Mouse (Mus musculus): ENCODE data around the gene Gck. TPM values are rescaled to one million over a fixed set of nuclear protein-coding genes. Genes with fewer than 3 reads are reported as not detected.
"Not testable (repeated sequence)": the region's sequence is repeated elsewhere in the genome, so short reads cannot be mapped to it uniquely, and the experiment has no call there.

The Gck gene
- total RNA-seq, 2 experiments from 2014 or later: 5.1 to 6.3 TPM

DNA sequence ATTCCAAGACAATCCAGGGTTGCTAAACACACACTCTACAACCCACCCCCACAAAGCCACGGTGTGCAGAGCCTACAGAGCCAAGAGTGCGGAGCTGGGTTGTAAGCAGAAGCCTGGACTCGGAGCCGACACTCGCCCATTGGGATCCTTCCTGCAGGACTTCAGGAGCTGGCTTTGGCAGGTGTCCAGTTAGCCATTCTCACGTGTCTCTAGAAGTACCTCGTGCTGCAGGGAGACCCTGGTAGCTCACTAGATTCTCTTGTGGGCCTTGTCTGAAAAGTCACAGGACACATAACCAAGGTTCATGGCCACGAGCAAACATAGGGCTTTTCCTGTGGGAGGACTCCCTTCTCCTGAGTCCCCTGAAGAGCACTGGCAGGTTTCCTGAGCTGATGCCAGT is 36.6 kb downstream of the Gck start:
- no peak for DNase-seq (ENCODE audit: low spot score in 2 of 2)

GRCm38 (mm10) chr11:5912635-5913034 is 37.2 kb downstream of the Gck start:
- no peak for DNase-seq (ENCODE audit: low spot score in 2 of 2)

DNA sequence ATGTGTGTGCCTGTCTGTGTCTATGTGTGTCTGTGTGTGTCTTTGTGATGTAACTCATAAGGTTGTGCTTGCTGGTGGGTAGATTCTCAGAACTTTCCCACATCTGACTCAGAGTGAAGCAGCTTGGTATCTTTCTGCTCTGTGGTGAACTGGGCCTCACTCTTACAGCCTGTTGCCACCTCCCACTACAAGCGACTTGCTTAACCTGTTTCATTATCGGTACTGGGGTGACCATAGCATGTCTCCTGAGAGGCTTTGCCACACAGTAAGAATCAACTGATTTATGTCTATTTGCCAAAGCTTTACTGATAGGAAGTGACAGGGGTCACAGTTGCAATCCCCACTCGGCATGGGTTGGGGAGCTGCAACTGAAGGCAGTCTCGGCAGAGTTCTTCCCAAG is 41.2 kb downstream of the Gck start:
- no peak for DNase-seq (ENCODE audit: low spot score in 2 of 2)

DNA sequence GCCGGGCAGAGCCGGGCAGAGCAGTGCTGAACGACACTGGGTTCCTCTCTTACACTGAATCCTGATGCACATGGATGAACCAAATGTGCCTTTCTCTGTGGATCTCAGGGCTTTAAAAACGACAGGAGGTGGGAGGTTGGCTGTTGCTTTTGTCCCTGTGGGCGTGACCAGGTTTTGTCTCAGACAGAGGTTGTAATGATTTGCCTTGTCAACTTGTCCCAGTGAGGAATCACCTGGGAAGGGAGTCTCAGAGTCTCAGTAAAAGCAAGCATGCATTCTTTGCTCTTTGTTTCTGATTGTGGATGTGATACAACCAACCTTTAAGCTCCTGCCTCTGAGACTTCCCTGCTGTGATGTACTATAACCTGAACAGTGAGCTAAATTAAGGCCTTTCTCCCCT is 42.8 kb downstream of the Gck start:
- DNase-seq (ENCODE audit: low spot score in 2 of 2): no peak

DNA sequence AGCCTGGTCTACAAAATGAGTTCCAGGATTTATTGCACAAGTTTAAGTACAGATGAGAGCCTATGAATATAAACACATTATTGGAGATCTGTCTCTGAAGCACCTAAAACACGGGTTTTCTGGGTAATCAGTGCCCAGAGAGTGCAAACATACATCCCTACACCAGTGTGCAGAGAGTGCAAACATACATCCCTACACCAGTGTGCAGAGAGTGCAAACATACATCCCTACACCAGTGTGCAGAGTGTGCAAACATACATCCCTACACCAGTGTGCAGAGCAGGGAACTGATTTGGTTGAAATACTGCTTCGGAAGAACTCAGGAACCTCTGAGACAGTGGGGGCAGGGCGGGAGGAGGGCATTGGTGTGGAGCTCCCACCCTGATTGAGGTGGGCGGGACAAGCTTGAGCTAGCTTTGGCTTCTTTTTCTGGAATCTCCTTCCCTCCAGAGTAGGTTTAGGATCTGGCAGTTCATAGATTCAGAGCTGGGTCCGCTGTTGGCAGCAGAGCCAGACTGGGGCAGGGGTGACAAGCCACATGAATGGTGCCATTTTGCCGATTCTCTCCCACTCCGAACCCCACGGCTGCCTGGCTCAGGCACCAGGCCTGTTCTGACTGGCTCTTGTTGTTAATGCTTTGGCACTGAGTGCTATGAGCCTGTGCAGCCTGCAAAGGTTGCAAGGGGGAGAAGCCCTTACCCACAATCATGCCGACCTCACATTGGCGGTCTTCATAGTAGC is 43.9 kb downstream of the Gck start:
- no peak for DNase-seq (ENCODE audit: low spot score in 2 of 2)

DNA sequence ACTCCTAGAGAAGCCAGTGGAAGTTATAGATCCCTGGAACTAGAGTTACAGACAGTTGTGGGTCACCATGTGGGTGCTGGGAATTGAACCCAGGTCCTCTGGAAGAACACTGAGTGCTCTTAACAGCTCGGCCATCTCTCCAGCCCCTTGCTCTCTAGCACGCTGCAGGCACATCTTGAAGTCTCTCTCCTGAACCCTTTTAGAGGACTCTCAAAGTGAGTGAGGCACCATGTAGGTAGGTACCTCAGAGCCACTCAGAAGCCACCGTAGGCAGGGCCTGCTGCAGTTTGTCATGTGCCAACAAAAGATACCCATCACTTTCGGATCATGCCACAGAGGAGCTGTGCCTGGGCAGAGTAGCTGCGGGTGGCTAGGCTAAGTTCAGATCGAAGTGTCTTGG is 45.0 kb downstream of the Gck start:
- no peak for DNase-seq (ENCODE audit: low spot score in 2 of 2)

DNA sequence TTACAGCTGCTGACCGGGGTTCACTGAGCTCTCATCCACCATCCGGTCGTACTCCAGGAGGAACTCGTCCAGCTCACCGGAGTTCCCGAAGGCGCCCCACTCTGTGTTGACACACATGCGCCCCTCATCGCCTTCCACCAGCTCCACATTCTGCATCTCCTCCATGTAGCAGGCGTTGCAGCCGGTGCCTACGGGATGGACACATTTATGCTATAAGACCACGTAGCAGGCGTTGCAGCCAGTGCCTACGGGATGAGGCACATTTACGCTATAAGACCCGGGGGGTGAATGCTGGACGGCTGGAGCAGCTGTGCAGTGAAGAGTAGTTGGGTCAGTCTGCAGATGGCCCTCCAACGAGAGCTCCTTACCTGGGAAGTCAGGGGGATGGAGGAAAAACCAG is 45.5 kb downstream of the Gck start:
- no peak for DNase-seq (ENCODE audit: low spot score in 2 of 2)

DNA sequence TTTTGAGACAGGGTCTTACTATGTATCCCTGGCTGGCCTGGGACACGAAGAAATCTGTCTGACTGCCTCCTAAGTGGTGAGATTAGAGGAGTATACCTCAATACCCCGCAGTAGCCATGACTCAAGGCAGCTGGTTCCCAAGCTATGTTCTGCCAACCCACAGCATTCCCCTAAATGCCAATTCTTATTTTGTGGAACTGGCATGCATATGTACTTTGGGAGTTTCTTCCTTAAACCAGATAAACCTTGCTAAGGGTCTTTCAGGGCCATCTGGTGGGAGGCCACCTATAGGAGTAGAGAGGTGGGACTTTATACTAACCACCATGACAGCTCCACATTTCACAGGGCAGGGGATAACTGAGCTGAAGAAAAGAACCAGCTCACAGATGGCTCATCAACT is 46.0 kb downstream of the Gck start:
- DNase-seq (ENCODE audit: low spot score in 2 of 2): no peak

GRCm38 (mm10) chr11:5902390-5902789 is 47.5 kb downstream of the Gck start:
- no peak for DNase-seq (ENCODE audit: low spot score in 2 of 2)

GRCm38 (mm10) chr11:5901950-5902349 is 47.9 kb downstream of the Gck start:
- DNase-seq (ENCODE audit: low spot score in 2 of 2): no peak

DNA sequence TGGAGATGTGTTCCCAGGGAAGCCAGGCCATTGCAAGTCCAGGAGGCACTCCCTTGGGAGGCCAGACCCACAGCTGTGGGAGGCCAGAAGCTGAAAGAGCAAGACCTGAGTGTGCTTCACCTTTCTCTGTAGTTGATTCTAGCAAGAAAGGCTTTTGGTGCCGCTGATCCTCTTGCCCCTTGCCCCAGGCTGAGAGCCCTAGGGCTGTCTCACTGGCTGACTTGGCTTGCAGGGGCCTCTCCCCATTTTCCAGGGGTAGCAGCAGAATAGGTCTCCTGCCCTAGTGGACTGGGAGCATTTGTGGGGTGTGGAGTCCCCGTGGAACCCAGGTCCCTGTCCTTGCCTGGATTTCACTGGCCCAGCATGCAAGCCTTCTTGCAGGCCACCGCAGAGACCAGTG is 48.6 kb downstream of the Gck start:
- no peak for DNase-seq (ENCODE audit: low spot score in 2 of 2)

DNA sequence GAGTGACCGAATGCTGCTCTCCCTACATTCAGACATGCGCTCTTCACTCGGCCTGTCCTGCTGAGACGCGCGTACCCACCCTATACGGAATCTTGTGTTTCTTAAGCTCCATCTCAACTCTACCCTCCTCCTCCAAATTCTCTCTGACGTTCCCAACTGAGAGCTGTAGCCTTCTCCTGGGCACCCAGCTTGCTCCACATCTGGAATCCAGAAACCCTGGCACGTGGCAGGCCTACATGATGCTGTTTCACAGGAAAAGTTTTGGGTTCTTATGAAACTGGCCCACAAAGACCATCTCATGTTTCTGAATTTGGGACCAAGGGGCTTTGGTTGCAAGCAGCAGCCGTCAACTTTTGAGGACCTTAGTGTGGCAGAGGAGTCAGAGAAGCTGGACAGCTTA is 50.6 kb downstream of the Gck start:
- no peak for DNase-seq (ENCODE audit: low spot score in 2 of 2)

DNA sequence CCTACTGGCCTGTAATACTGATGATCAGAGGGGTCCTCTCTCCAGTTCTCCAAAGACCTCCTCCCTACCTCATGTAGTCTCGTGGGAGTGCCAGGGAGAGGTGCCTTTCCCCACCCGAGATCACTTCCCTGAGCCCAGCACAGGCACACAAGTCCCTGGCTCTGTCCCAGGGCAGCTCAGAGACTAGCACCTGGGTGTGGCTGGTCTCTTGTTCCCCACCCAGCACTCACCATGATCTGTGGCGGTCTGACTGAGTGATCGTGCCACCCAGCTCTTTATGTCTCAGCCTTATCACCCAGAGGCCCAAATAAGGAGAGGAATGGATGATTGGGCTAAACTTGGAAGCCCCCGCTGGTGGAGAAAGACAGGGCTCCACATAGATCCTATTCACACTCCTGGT is 51.4 kb downstream of the Gck start, which contains the start of gene Myl7:
Gene Myl7 (minus strand): TSS at position 252 of the 400 bp plus-strand sequence.
- no peak for DNase-seq (ENCODE audit: low spot score in 2 of 2)

- DNase-seq (ENCODE audit: low spot score in 2 of 2): no peak
Observed at GRCm38 (mm10) chr11:5897839-5898238, 52.0 kb downstream of the Gck start.

GRCm38 (mm10) chr11:5897230-5897629 is 52.7 kb downstream of the Gck start:
- no peak for DNase-seq (ENCODE audit: low spot score in 2 of 2)

DNA sequence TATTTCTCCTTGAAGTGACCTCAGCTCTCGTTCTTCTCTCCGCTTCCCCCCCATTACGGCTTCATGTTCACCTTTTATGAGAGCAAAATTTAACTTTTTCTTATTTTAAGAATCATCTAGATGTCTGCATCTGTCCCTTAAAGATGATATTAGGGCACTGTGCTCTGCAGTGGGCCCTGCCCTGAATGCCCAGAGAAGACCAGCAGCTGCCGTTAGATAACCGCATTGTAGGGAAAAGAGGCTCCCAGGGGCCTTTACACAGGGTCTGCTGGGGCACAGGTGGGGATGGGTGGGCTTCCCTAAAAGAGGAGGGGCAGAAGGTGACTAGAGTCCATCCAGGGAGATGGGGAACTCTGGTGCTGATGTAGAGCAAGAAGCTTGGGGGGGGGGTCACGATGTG is 56.1 kb downstream of the Gck start:
- no peak for DNase-seq (ENCODE audit: low spot score in 2 of 2)

- no peak for DNase-seq (ENCODE audit: low spot score in 2 of 2)
Observed at GRCm38 (mm10) chr11:5892810-5893368, 57.0 kb downstream of the Gck start.

GRCm38 (mm10) chr11:5892151-5892591 is 57.7 kb downstream of the Gck start:
- no peak for DNase-seq (ENCODE audit: low spot score in 2 of 2)

GRCm38 (mm10) chr11:5888563-5888962 is 61.3 kb downstream of the Gck start:
- DNase-seq (ENCODE audit: low spot score in 2 of 2): not testable (repeated sequence)

DNA sequence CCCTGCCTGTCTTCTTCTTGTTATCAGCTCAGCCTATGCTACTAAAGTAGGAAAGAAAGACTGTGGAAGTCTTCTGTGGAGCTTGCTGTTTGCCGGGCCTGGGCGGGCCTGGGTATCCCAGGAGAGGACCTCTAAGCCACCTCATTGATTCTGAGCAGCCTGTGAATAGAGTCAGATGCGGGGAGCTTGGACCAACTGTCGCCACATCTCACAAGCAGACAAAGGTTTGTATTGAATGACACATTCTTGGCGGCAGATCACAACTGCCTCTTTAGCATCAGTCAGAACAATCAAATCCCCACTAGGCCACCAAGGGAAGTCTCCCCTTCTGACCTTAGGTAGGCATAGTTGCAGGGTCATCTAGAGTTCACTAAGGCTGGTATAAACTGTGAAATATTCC is 62.6 kb downstream of the Gck start:
- DNase-seq (ENCODE audit: low spot score in 2 of 2): no peak

DNA sequence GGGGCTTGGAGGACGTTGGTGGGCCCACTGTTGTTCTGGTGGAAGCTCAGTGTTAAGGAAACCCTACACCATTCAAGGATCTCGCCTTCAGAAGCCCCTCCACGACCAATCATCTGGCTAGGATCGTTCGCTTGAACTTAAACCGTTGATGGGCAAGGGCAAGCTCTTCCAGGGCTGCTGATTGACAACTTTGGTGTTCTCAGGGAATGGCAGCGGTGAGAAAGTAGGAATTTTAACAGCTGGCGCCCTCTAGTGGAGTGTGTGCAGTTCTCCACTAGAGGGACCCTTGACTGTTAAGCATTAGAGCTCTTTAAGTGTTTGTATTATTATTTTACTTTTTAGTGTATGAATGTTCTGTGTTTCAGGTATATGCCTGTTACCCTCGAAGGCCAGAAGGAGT is 63.7 kb downstream of the Gck start:
- DNase-seq (ENCODE audit: low spot score in 2 of 2): no peak

DNA sequence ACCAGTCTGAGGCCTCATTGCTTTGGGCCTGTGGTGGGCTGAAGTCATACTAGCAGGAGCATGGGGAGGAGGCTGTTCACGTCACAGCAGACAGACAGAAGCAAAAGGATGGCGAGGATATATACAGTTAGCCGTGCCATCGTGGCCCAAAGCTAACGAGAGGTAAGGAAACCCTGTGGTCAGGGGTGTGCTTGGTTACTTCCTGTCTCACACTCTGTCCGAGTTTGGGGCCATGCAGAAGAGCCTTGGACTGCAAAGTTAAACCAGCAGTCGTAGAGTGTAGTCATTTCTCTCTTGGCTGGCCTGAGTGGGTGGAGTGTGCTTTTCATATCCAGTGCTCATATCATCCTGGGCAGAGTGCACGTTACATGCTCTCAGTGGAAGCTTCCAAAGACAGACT is 67.4 kb downstream of the Gck start:
- no peak for DNase-seq (ENCODE audit: low spot score in 2 of 2)

GRCm38 (mm10) chr11:5879905-5880304 is 70.0 kb downstream of the Gck start:
- DNase-seq (ENCODE audit: low spot score in 2 of 2): no peak

All from adrenal gland, postnatal 4 days (tissue).